Mouse (Mus musculus) G1E (cell line): ENCODE results near the gene Gmppb.

Experiments used
- CTCF ChIP-seq: IDR thresholded peaks from 2 replicates; pipeline ENCODE4 v1.5.1; 2012; ENCODE audit warnings: low read depth, low read length, inconsistent platforms, mixed read lengths
- GATA1 ChIP-seq: IDR thresholded peaks from 2 replicates; pipeline ENCODE4 v1.6.1; 2012; ENCODE audit warnings: borderline replicate concordance, low read length, inconsistent platforms, mixed read lengths
- GATA2 ChIP-seq: IDR thresholded peaks from 2 replicates; pipeline ENCODE4 v1.6.1; 2012; ENCODE audit warnings: low read depth, low read length, inconsistent platforms, borderline replicate concordance
- POLR2AphosphoS5 ChIP-seq: IDR thresholded peaks from 2 replicates; pipeline ENCODE4 v1.6.1; 2012; ENCODE audit warnings: low read depth, low read length, inconsistent platforms; ENCODE audit not compliant: insufficient replicate concordance
- TAL1 ChIP-seq: conservative IDR thresholded peaks from 2 replicates; pipeline ENCODE4 v1.6.1; 2012; ENCODE audit warnings: low read depth, low read length, inconsistent platforms, mixed read lengths

- TF ChIP-seq CTCF (no peak), TAL1 (no peak), GATA1 (no peak), POLR2AphosphoS5 (no peak), GATA2 (no peak)
Measured at GRCm38 (mm10) chr9:108080168-108080567, 31.1 kb downstream of the Gmppb start, which contains the start of gene Mst1.
